Mouse (Mus musculus): Measurements from ENCODE around the gene Ankrd24. TPM values are rescaled to one million over a fixed set of nuclear protein-coding genes. Genes with fewer than 3 reads are reported as not detected.
A peak's percentile ranks its signal among the peaks of the same experiment; 100 is the strongest.
"Not testable (repeated sequence)": the region's sequence is repeated elsewhere in the genome, so short reads cannot be mapped to it uniquely, and the experiment has no call there.

The Ankrd24 gene
- polyA plus RNA-seq, 1 experiment from 2014 or later = 11.7 TPM

DNA sequence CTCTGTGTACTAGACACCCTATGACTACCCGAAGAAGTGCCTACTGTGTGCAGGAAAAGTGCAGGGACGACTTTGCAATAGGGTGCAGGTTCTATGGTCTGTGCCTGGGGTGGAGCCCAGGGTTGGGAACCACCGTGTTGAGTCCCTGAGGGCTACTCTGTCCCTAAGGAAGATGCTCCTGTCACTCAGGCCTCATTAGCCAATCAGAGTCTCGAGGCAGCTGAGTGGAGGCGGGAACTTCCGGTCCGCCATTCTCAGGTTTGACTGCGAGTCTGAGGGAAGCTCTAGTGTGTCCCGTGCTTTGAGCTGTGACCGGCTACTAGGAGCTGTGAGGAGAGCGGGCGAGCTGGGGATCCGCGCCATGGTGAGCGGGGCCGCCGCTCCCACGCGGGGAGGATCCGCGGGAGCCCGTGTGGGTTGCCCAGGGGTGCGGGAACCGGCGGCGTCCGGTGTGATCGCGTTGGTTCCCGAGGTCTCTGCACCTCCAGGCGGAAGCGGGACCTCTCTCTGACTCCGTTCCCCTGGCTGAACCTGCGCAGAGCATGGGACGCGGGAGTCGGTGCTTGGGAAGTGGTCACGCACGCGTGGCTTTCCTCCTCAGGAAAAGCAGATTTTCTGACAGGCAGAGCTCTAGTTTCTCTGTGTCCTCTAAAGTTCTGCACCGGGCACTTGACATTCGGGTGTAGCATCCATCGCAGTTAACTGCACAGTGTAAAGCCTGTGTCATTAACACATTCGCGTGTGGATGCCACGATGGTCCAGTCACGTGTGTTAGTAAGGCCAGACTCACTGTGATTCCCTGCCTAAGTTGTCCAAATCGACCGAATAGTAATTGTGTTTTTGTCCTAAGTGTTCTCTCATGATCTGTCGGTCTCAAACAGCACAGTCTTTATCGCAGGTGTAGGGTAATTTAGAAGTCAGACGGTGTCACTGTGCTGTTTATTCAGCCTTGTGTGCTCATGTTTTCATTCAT, 20.7 kb downstream of the Ankrd24 start, which contains the start of gene Gm10778:
Gene Gm10778, plus strand, starts transcription at position 257 of the 973 bp plus-strand sequence.
- 0 out of 2 replicates have a peak, but pooled peaks cover 13% of the 10 kb centered on the region for H3K27me3 ChIP-seq
- WGBS = 2% methylated on average over 36 of the region's 52 CpGs
- H3K4me3 ChIP-seq = peak within 1 kb of the TSS; percentile 49
- H3K4me2 ChIP-seq = peak within 1 kb of the TSS; percentile 63
- peak within 1 kb of the TSS; percentile 76 for H3K9ac ChIP-seq
- peaks cover 26% of the 10 kb centered on the region for H3K9me3 ChIP-seq
- ATAC-seq (ENCODE audit: low FRiP score) = peak; percentile 95
- peaks cover 30% of the 10 kb centered on the region for H3K36me3 ChIP-seq
- peaks cover 14% of the 10 kb centered on the region for H3K4me1 ChIP-seq (replicated peaks)
- peak within 1 kb of the TSS; percentile 91 for H3K27ac ChIP-seq

DNA sequence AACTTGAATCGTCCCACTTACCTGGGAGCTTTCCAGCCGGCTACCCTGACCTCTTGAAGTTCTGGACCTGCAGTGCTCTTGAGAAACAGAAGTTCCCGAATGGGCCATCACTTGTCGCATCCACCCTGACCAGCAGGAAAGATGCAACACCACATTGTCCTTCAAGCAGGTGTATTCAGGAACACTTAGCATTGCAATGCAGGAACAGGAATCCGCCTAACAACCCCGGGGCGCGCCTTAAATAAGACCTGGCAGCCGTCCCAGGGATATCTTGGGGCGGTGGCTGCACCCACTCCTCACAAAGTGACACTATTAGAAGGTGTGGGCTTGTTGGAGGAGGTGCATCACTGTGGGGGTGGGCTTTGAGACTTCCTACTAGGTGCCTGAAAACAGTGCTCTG, 26.8 kb downstream of the Ankrd24 start:
- H3K4me2 ChIP-seq = no peak overlapping the region
- no peak overlapping the region for H3K27ac ChIP-seq
- peaks cover 3% of the 10 kb centered on the region; the same call in 1 of the 2 replicates for H3K4me1 ChIP-seq (replicated peaks)
- no peak for ATAC-seq (ENCODE audit: low FRiP score)
- H3K9me3 ChIP-seq = peaks cover 74% of the 10 kb centered on the region
- H3K36me3 ChIP-seq = peaks cover 76% of the 10 kb centered on the region
- no peak overlapping the region for H3K9ac ChIP-seq
- H3K27me3 ChIP-seq = no peaks in the 10 kb centered on the region
- no peak overlapping the region for H3K4me3 ChIP-seq
- 98% methylated on average over 10 of the region's 10 CpGs for WGBS

DNA sequence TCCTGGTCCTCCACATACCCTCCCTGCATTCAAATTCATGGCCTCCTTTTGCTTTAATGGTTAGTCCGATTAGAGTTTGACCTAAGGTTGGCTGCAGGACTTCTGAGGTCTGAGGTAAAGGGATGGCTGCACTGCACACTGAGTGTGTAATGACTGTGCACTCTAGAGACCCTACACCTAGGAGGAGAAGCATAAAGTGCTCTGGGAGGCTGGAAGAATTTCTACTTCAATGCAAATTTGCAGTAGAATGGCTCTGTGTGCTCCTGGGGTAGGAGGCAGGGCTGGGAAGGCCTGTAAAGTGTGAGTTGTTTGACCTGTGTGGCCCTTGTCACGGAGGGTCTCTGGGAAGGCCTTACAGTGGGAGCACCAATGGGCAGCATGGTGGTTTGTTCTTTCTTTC, 27.8 kb downstream of the Ankrd24 start:
- peaks cover 74% of the 10 kb centered on the region for H3K36me3 ChIP-seq
- H3K9ac ChIP-seq = no peak overlapping the region
- no peaks in the 10 kb centered on the region for H3K4me1 ChIP-seq (replicated peaks)
- no peak overlapping the region for H3K27ac ChIP-seq
- H3K4me2 ChIP-seq = no peak overlapping the region
- WGBS = 97% methylated on average over 2 of the region's 2 CpGs
- ATAC-seq (ENCODE audit: low FRiP score) = no peak
- H3K4me3 ChIP-seq = no peak overlapping the region
- H3K9me3 ChIP-seq = peaks cover 74% of the 10 kb centered on the region
- no peaks in the 10 kb centered on the region for H3K27me3 ChIP-seq

DNA sequence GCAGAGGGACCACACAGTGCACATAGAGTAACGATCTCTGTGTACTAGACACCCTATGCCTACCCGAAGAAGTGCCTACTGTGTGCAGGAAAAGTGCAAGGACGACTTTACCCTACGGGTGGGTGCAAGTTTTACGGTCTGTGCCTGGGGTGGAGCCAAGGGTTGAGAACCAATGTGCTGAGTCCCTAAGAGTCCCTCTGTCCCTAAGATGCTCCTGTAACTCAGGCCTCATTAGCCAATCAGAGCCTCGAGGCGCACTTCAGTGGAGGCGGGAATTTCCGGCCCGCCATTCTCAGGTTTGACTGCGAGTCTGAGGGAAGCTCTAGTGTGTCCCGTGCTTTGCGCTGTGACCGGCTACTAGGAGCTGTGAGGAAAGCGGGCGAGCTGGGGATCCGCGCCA, 58.8 kb downstream of the Ankrd24 start:
- H3K9ac ChIP-seq; ATAC-seq (ENCODE audit: low FRiP score); H3K36me3 ChIP-seq; H3K4me3 ChIP-seq; H3K4me2 ChIP-seq; H3K9me3 ChIP-seq; H3K27me3 ChIP-seq; H3K27ac ChIP-seq; H3K4me1 ChIP-seq (replicated peaks): not testable (repeated sequence)
- no CpG with 5 or more reads among the region's 18 CpGs for WGBS

Other genes starting within 250 kb of the Ankrd24 start
- 72.1 and 74.8 TPM in 2 replicates for gene Dohh, start 244.1 kb upstream of the Ankrd24 start, polyA plus RNA-seq (2015; fragmentation: Nextera tagmentation; extraction: Ambion mirVana)
- 6.5 and 8.1 TPM in 2 replicates for gene Gm48551, start 244.1 kb upstream of the Ankrd24 start, polyA plus RNA-seq (2015; fragmentation: Nextera tagmentation; extraction: Ambion mirVana)
- gene Gm48552, start 239.5 kb upstream of the Ankrd24 start, polyA plus RNA-seq (2015; fragmentation: Nextera tagmentation; extraction: Ambion mirVana) = 2.0 and 2.3 TPM in 2 replicates
- gene Smim24, start 235.5 kb upstream of the Ankrd24 start, polyA plus RNA-seq (2015; fragmentation: Nextera tagmentation; extraction: Ambion mirVana) = 1.8 TPM in 2 replicates
- gene Nfic, start 172.9 kb upstream of the Ankrd24 start, polyA plus RNA-seq (2015; fragmentation: Nextera tagmentation; extraction: Ambion mirVana) = 21.3 and 22.4 TPM in 2 replicates
- gene Celf5, start 145.8 kb upstream of the Ankrd24 start, polyA plus RNA-seq (2015; fragmentation: Nextera tagmentation; extraction: Ambion mirVana) = 61.3 and 69.0 TPM in 2 replicates
- 56.0 and 62.1 TPM in 2 replicates for gene Ncln, start 132.1 kb upstream of the Ankrd24 start, polyA plus RNA-seq (2015; fragmentation: Nextera tagmentation; extraction: Ambion mirVana)
- 0.93 and 0.95 TPM in 2 replicates for gene S1pr4, start 128.4 kb upstream of the Ankrd24 start, polyA plus RNA-seq (2015; fragmentation: Nextera tagmentation; extraction: Ambion mirVana)
- gene Gna15, start 104.3 kb upstream of the Ankrd24 start, polyA plus RNA-seq (2015; fragmentation: Nextera tagmentation; extraction: Ambion mirVana) = 1.2 and 1.7 TPM in 2 replicates
- gene Gna11, start 83.3 kb upstream of the Ankrd24 start, polyA plus RNA-seq (2015; fragmentation: Nextera tagmentation; extraction: Ambion mirVana) = 79.8 and 82.4 TPM in 2 replicates
- gene Aes, start 69.1 kb upstream of the Ankrd24 start, polyA plus RNA-seq (2015; fragmentation: Nextera tagmentation; extraction: Ambion mirVana) = 545 and 558 TPM in 2 replicates
- 27.7 and 28.9 TPM in 2 replicates for gene Tle2, start 54.0 kb upstream of the Ankrd24 start, polyA plus RNA-seq (2015; fragmentation: Nextera tagmentation; extraction: Ambion mirVana)
- gene Tle6, start 27.5 kb upstream of the Ankrd24 start, polyA plus RNA-seq (2015; fragmentation: Nextera tagmentation; extraction: Ambion mirVana) = 3.0 and 4.2 TPM in 2 replicates
- 1.8 and 2.7 TPM in 2 replicates for gene BC025920, start 22.3 kb upstream of the Ankrd24 start, polyA plus RNA-seq (2015; fragmentation: Nextera tagmentation; extraction: Ambion mirVana)
- 57.7 and 63.8 TPM in 2 replicates for gene Sirt6, start 743 bp upstream of the Ankrd24 start, polyA plus RNA-seq (2015; fragmentation: Nextera tagmentation; extraction: Ambion mirVana)
- 6.2 and 6.4 TPM in 2 replicates for gene Gm10778, start 20.5 kb downstream of the Ankrd24 start, polyA plus RNA-seq (2015; fragmentation: Nextera tagmentation; extraction: Ambion mirVana)
- gene Zfp433, start 76.3 kb downstream of the Ankrd24 start, polyA plus RNA-seq (2015; fragmentation: Nextera tagmentation; extraction: Ambion mirVana) = 17.5 and 18.3 TPM in 2 replicates
- gene Gm3055, start 142.6 kb downstream of the Ankrd24 start, polyA plus RNA-seq (2015; fragmentation: Nextera tagmentation; extraction: Ambion mirVana) = 16.6 and 16.7 TPM in 2 replicates
- 2.6 and 3.4 TPM in 2 replicates for gene Gm4767, start 183.6 kb downstream of the Ankrd24 start, polyA plus RNA-seq (2015; fragmentation: Nextera tagmentation; extraction: Ambion mirVana)
- 13.7 and 14.8 TPM in 2 replicates for gene Gm32687, start 235.4 kb downstream of the Ankrd24 start, polyA plus RNA-seq (2015; fragmentation: Nextera tagmentation; extraction: Ambion mirVana)

Measured in hindbrain, embryonic 13.5 days (tissue).